Mouse (Mus musculus) midbrain, embryonic 13.5 days (tissue): ENCODE measurements at regions not wholly inside any gene's neighbourhood (a gene's known extent, or its start where the extent isn't known, plus 50 kb on each side); places are given as distances from the start of the nearest gene placed in this dataset.

ENCODE experiments used
- ATAC-seq: fragments of 200-750 bp; cut with Nextera tagmentation; 2 replicates; pipeline ENCODE4 v1.8.0; 2017; ENCODE audit warnings: mild to moderate bottlenecking, moderate TSS enrichment, moderate library complexity
- H3K27ac ChIP-seq: fragments of 300-500 bp; sonication (generic); 2 replicates; pipeline ENCODE4 v1.5.1; 2015; ENCODE audit warnings: inconsistent platforms, mild to moderate bottlenecking, moderate library complexity
- H3K27me3 ChIP-seq: fragments of 300-500 bp; sonication (generic); 2 replicates; pipeline ENCODE4 v1.6.1; 2015; ENCODE audit warnings: mild to moderate bottlenecking, inconsistent platforms
- H3K36me3 ChIP-seq: fragments of 300-500 bp; sonication (generic); 2 replicates; pipeline ENCODE4 v1.6.1; 2015; ENCODE audit warnings: mild to moderate bottlenecking, inconsistent platforms
- H3K4me1 ChIP-seq: fragments of 300-500 bp; sonication (generic); replicated peaks from 2 replicates; pipeline ENCODE4 v1.6.1; 2015; ENCODE audit warnings: inconsistent platforms
- H3K4me2 ChIP-seq: fragments of 300-500 bp; sonication (generic); replicated peaks from 2 replicates; pipeline ENCODE4 v1.6.1; 2015; ENCODE audit warnings: moderate library complexity, mild to moderate bottlenecking, inconsistent platforms
- H3K4me3 ChIP-seq: fragments of 300-500 bp; sonication (generic); replicated peaks from 2 replicates; pipeline ENCODE4 v1.5.1; 2015; ENCODE audit warnings: mild to moderate bottlenecking, inconsistent platforms
- H3K9ac ChIP-seq: fragments of 300-500 bp; sonication (generic); replicated peaks from 2 replicates; pipeline ENCODE4 v1.6.1; 2015; ENCODE audit warnings: mild to moderate bottlenecking, inconsistent platforms
- H3K9me3 ChIP-seq: fragments of 300-500 bp; sonication (generic); 2 replicates; pipeline ENCODE4 v1.6.1; 2016; ENCODE audit warnings: mild to moderate bottlenecking, inconsistent platforms
- WGBS: fragments of 180-500 bp; shearing (Covaris S2); methylation state at CpG from one replicate; pipeline ENCODE4 v1.1.7; 2015; 5-methylcytosine and 5-hydroxymethylcytosine counted together

GRCm38 (mm10) chr12:107728865-107729264 lies 240.4 kb downstream of the 3110018I06Rik start:
- Histone ChIP-seq H3K27ac (no peak overlapping the region), H3K9ac (no peak overlapping the region), H3K27me3 (no peaks in the 10 kb centered on the region), H3K4me2 (no peak overlapping the region), H3K4me3 (no peak overlapping the region), H3K36me3 (no peaks in the 10 kb centered on the region), H3K4me1 (peaks cover 11% of the 10 kb centered on the region), H3K9me3 (peaks cover 8% of the 10 kb centered on the region; the same call in 1 of the 2 replicates)
- ATAC-seq, result no peak
- WGBS, result 75% methylated on average over 6 of the region's 6 CpGs

- no peak overlapping the region for H3K4me3 ChIP-seq
- no peak overlapping the region for H3K9ac ChIP-seq
- H3K27ac ChIP-seq, result no peak overlapping the region
- H3K4me1 ChIP-seq, result peaks cover 6% of the 10 kb centered on the region
- 89% methylated on average over 11 of the region's 11 CpGs for WGBS
- ATAC-seq, result no peak
- no peaks in the 10 kb centered on the region for H3K36me3 ChIP-seq
- H3K27me3 ChIP-seq, result no peaks in the 10 kb centered on the region
- H3K9me3 ChIP-seq, result peaks cover 8% of the 10 kb centered on the region; the same call in 1 of the 2 replicates
- no peak overlapping the region for H3K4me2 ChIP-seq
Measured at GRCm38 (mm10) chr12:107729301-107729700, 240.9 kb downstream of the 3110018I06Rik start.

- H3K4me2 ChIP-seq, result no peak overlapping the region
- H3K27me3 ChIP-seq, result no peaks in the 10 kb centered on the region
- peaks cover 8% of the 10 kb centered on the region; the same call in 1 of the 2 replicates for H3K9me3 ChIP-seq
- no peak overlapping the region for H3K4me3 ChIP-seq
- WGBS, result 79% methylated on average over 4 of the region's 4 CpGs
- H3K9ac ChIP-seq, result no peak overlapping the region
- no peak for ATAC-seq
- no peak overlapping the region for H3K27ac ChIP-seq
- no peaks in the 10 kb centered on the region for H3K4me1 ChIP-seq
- no peaks in the 10 kb centered on the region for H3K36me3 ChIP-seq
Measured at GRCm38 (mm10) chr12:107730940-107731339, 242.5 kb downstream of the 3110018I06Rik start.

GRCm38 (mm10) chr12:107734536-107734935 lies 246.1 kb downstream of the 3110018I06Rik start:
- Histone ChIP-seq H3K27ac (no peak overlapping the region), H3K4me3 (no peak overlapping the region), H3K9me3 (peaks cover 8% of the 10 kb centered on the region; the same call in 1 of the 2 replicates), H3K27me3 (no peaks in the 10 kb centered on the region), H3K4me1 (no peaks in the 10 kb centered on the region), H3K36me3 (no peaks in the 10 kb centered on the region), H3K4me2 (no peak overlapping the region), H3K9ac (no peak overlapping the region)
- 94% methylated on average over 6 of the region's 6 CpGs for WGBS
- ATAC-seq, result no peak

GRCm38 (mm10) chr12:107742641-107743040 lies 254.2 kb downstream of the 3110018I06Rik start:
- Histone ChIP-seq H3K36me3 (no peaks in the 10 kb centered on the region), H3K4me3 (no peak overlapping the region), H3K4me1 (no peaks in the 10 kb centered on the region), H3K9ac (no peak overlapping the region), H3K4me2 (no peak overlapping the region), H3K27ac (no peak overlapping the region), H3K9me3 (peaks cover 3% of the 10 kb centered on the region; the same call in 1 of the 2 replicates), H3K27me3 (no peaks in the 10 kb centered on the region)
- WGBS, result 73% methylated on average over 13 of the region's 13 CpGs
- no peak for ATAC-seq

- Histone ChIP-seq H3K27ac (no peak overlapping the region), H3K4me2 (no peak overlapping the region), H3K9ac (no peak overlapping the region), H3K36me3 (no peaks in the 10 kb centered on the region), H3K9me3 (peaks cover 3% of the 10 kb centered on the region; the same call in 1 of the 2 replicates), H3K4me1 (no peaks in the 10 kb centered on the region), H3K4me3 (no peak overlapping the region), H3K27me3 (no peaks in the 10 kb centered on the region)
- no peak for ATAC-seq
- WGBS, result 93% methylated on average over 8 of the region's 8 CpGs
Measured at GRCm38 (mm10) chr12:107744822-107745221, 256.4 kb downstream of the 3110018I06Rik start.

- peaks cover 9% of the 10 kb centered on the region for H3K4me1 ChIP-seq
- no peaks in the 10 kb centered on the region for H3K36me3 ChIP-seq
- no peak overlapping the region for H3K4me2 ChIP-seq
- no peak for ATAC-seq
- no peaks in the 10 kb centered on the region for H3K9me3 ChIP-seq
- H3K27ac ChIP-seq, result no peak overlapping the region
- no peaks in the 10 kb centered on the region; the same call in 1 of the 2 replicates for H3K27me3 ChIP-seq
- no peak overlapping the region for H3K9ac ChIP-seq
- no peak overlapping the region for H3K4me3 ChIP-seq
- 91% methylated on average over 18 of the region's 18 CpGs for WGBS
Measured at GRCm38 (mm10) chr12:107748481-107749380, 254.7 kb downstream of the Bcl11b start.

- H3K4me3 ChIP-seq, result no peak overlapping the region
- H3K9ac ChIP-seq, result no peak overlapping the region
- no peaks in the 10 kb centered on the region; the same call in 1 of the 2 replicates for H3K27me3 ChIP-seq
- no peaks in the 10 kb centered on the region for H3K9me3 ChIP-seq
- 84% methylated on average over 11 of the region's 11 CpGs for WGBS
- ATAC-seq, result no peak
- no peak overlapping the region for H3K4me2 ChIP-seq
- H3K36me3 ChIP-seq, result no peaks in the 10 kb centered on the region
- no peak overlapping the region for H3K27ac ChIP-seq
- peaks cover 9% of the 10 kb centered on the region for H3K4me1 ChIP-seq
Measured at GRCm38 (mm10) chr12:107749381-107750085, 253.9 kb downstream of the Bcl11b start.

GRCm38 (mm10) chr12:107750285-107750927 lies 253.0 kb downstream of the Bcl11b start:
- 93% methylated on average over 8 of the region's 8 CpGs for WGBS
- Histone ChIP-seq H3K27ac (no peak overlapping the region), H3K27me3 (no peaks in the 10 kb centered on the region; the same call in 1 of the 2 replicates), H3K4me1 (peaks cover 9% of the 10 kb centered on the region), H3K4me3 (no peak overlapping the region), H3K9me3 (no peaks in the 10 kb centered on the region), H3K36me3 (no peaks in the 10 kb centered on the region), H3K9ac (no peak overlapping the region), H3K4me2 (no peak overlapping the region)
- no peak for ATAC-seq

GRCm38 (mm10) chr12:107752126-107752525 lies 251.3 kb downstream of the Bcl11b start:
- Histone ChIP-seq H3K9ac (no peak overlapping the region), H3K36me3 (no peaks in the 10 kb centered on the region), H3K4me2 (no peak overlapping the region), H3K9me3 (no peaks in the 10 kb centered on the region), H3K4me3 (no peak overlapping the region), H3K27me3 (no peaks in the 10 kb centered on the region; the same call in 1 of the 2 replicates), H3K4me1 (peaks cover 14% of the 10 kb centered on the region), H3K27ac (no peak overlapping the region)
- ATAC-seq, result no peak
- WGBS, result 63% methylated on average over 7 of the region's 7 CpGs

- peaks cover 16% of the 10 kb centered on the region for H3K4me1 ChIP-seq
- H3K4me3 ChIP-seq, result no peak overlapping the region
- H3K9me3 ChIP-seq, result no peaks in the 10 kb centered on the region
- 29% methylated on average over 8 of the region's 8 CpGs for WGBS
- no peaks in the 10 kb centered on the region; the same call in 1 of the 2 replicates for H3K27me3 ChIP-seq
- 0 out of 2 replicates have a peak, but pooled peaks have one; percentile 45 for ATAC-seq
- H3K27ac ChIP-seq, result no peak overlapping the region
- no peaks in the 10 kb centered on the region for H3K36me3 ChIP-seq
- H3K9ac ChIP-seq, result no peak overlapping the region
- no peak overlapping the region for H3K4me2 ChIP-seq
Measured at GRCm38 (mm10) chr12:107752587-107752986, 250.8 kb downstream of the Bcl11b start.
